13 mouse cellular contexts compared by ENCODE assay signal in the genomic region with DNA sequence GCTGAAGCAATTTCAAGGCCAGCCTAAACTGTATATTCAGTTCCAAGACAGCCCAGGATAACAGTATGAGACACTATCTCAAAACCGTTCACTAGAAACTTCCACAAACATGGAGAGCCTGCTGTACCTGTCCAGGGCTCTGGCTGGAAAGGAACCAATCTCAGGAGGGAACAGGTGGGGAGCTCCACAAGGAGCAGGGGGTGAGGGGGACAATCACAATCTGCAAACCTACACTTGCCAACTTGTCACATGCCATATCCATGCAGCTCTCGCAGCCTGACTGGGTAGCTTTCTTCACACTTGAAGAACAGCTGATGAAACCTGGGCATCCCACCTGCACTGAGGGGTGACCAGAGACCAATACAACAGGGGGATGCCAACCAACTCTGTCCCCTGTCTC. TPM values are rescaled to one million over a fixed set of nuclear protein-coding genes. Genes with fewer than 3 reads are reported as not detected.
DNase-seq lines count a peak whose midpoint lies in the region.
"Had no signal": no experiment of that assay in that cellular context is flagged by ENCODE, and none has a peak within 500 bp of the region (broad histone marks: within the 10 kb centered on the region; RNA-seq: fewer than 3 reads in every experiment).

No protein-coding gene starts in this region.

- DNase-seq in heart, adult 11 months = peak; percentile 66
- DNase-seq in heart, postnatal 14 days = no peak
- DNase-seq in cerebellum, adult 18-20 months = peak; percentile 30 to 49
- peak; percentile 70 for DNase-seq in cerebellum, adult 9-11 months
- DNase-seq in cerebellum, postnatal 36 days = peak; percentile 23 to 30
- DNase-seq in kidney, adult 11 months = no peak
- no peak for DNase-seq in left cerebral cortex, adult 8-10 months (ENCODE audit: low spot score in 2 of 2)
- DNase-seq in thymus, postnatal 10 days (ENCODE audit: low spot score in 2 of 2) = no peak
- DNase-seq: adrenal gland, postnatal 14 days; gastrocnemius, adult 2 months; gastrocnemius, postnatal 25 days; heart, postnatal 4 days; kidney, adult 18-20 months had no signal

- intact Hi-C loops in heart, postnatal 14 days (cut with DNase I) = no loop called here

RNA-seq across cellular contexts. Expression of a gene that starts 25.4 kb away (rescaled TPM):
- 10 to 100 TPM; 20.0 to 20.1 TPM for total RNA-seq in heart, postnatal 14 days (2021)
- total RNA-seq in left cerebral cortex, adult 8-10 months (2022) = 10 to 100 TPM; 69.9 to 76.0 (median 72.6) TPM

RNA-seq across cellular contexts. Expression of a gene that starts 49.0 kb away (rescaled TPM):
- total RNA-seq in heart, postnatal 14 days (2021) = 10 to 100 TPM; 24.8 to 26.5 TPM
- 10 to 100 TPM; 45.7 to 48.7 (median 48.0) TPM for total RNA-seq in left cerebral cortex, adult 8-10 months (2022)

RNA-seq across cellular contexts. Expression of a gene that starts 49.3 kb away (rescaled TPM):
- total RNA-seq in heart, postnatal 14 days (2021) = 10 to 100 TPM; 20.3 to 23.6 TPM
- 10 to 100 TPM; 63.1 to 69.2 (median 67.5) TPM for total RNA-seq in left cerebral cortex, adult 8-10 months (2022)

RNA-seq across cellular contexts. Expression of a gene that starts 59.7 kb away (rescaled TPM):
- total RNA-seq in heart, postnatal 14 days (2021) = 10 to 100 TPM; 19.3 to 22.7 TPM
- total RNA-seq in left cerebral cortex, adult 8-10 months (2022) = 10 to 100 TPM; 12.3 to 16.4 (median 15.3) TPM

Comparison
In these comparisons a context has a peak if more than half of its experiments do, and no peak if none do; other contexts are left out.
1. DNase-seq: peak in heart, adult 11 months (single experiment), cerebellum, adult 18-20 months (2 of 2), cerebellum, adult 9-11 months (single experiment) and cerebellum, postnatal 36 days (2 of 2); none in heart, postnatal 14 days (0 of 2), kidney, adult 11 months (single experiment), left cerebral cortex, adult 8-10 months (0 of 2) and thymus, postnatal 10 days (0 of 2).